23 mouse cellular contexts compared by ENCODE assay signal in the genomic region with DNA sequence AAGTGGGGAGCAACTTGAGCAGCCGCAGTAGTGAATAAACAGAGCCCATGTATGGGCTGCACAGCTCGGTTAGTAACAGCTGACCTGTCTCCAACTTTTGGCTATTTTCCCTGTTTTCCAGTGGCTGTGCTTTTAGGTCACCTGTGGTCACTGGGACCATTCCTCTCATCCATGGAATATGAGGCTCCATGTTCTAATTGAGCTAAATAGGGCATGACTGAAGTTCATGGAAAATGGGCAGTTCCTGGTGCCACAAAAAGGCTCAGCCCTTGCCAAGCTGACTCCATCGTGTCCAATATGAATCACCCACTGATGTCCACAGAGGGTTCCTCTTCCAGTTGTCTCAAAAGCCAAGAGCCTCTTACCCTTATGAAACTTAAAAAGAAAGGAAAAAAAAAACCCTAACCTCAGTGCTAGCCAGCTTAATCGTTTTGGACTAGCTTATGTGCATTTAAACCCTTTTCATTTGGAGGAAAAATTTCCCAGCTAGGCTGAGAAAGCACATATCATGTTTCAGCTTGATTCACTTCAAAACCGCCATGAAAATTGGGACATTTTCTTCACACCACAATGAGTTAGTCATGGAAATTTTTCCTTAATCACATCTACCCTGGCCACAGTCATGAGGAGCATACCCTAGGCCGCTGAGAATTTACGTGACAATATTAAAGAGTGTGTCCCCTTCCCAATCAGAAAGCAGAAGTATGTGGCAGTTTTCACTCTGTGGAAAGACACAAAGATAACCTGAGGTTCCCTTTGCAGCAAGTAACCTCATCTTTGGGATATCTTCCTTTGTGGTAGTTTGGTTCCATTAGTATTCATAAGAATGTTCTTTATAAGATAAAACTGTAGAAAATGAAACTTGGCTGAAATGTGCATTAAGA. TPM values are rescaled to one million over a fixed set of nuclear protein-coding genes. Genes with fewer than 3 reads are reported as not detected.
DNase-seq lines count a peak whose midpoint lies in the region; ATAC-seq lines count a peak whose summit lies in the region.
"Had no signal": no experiment of that assay in that cellular context is flagged by ENCODE, and none has a peak within 500 bp of the region (broad histone marks: within the 10 kb centered on the region; RNA-seq: fewer than 3 reads in every experiment).

No protein-coding gene starts in this region.

- H3K27me3 ChIP-seq in intestine, embryonic 15.5 days (replicated peaks): no peaks in the 10 kb centered on the region; the same call in 1 of the 2 replicates

- no peak for DNase-seq in frontal cortex, postnatal 36 days (ENCODE audit: low spot score in 2 of 2)
- peak; percentile 67 for DNase-seq in 3134 (ENCODE audit: extremely low read depth, insufficient read length, low spot score)
- peak; percentile 86 for DNase-seq in Muller cell, postnatal 12 days (ENCODE audit: inconsistent ontology term)
- peak; percentile 73 for DNase-seq in fibroblast of lung, adult 2 months (ENCODE audit: low read depth)
- DNase-seq in lung, adult 18-20 months: no peak
- no peak for DNase-seq in urinary bladder, postnatal 14 days (ENCODE audit: low spot score)
- DNase-seq: adrenal gland, postnatal 14 days; B cell, adult 2 months; heart, adult 11 months; kidney, adult 2 months; kidney, postnatal 25 days; lung, postnatal 4 days; spleen, adult 18-20 months; thymus, postnatal 36 days had no signal

- WGBS in intestine, embryonic 15.5 days: 78% methylated on average over 7 of the region's 7 CpGs

- H3K27ac ChIP-seq in intestine, embryonic 15.5 days: no peak overlapping the region
- H3K27ac ChIP-seq: lung, embryonic 15.5 days; neural tube, embryonic 13.5 days had no signal

- H3K4me2 ChIP-seq in intestine, embryonic 15.5 days (replicated peaks): no peak overlapping the region
- H3K4me2 ChIP-seq: liver, embryonic 11.5 days; lung, embryonic 15.5 days; midbrain, embryonic 11.5 days; neural tube, embryonic 13.5 days had no signal

- no peaks in the 10 kb centered on the region for H3K4me1 ChIP-seq in intestine, embryonic 15.5 days (replicated peaks)
- H3K4me1 ChIP-seq: lung, embryonic 15.5 days; neural tube, embryonic 13.5 days had no signal

- H3K36me3 ChIP-seq in intestine, embryonic 15.5 days: no peaks in the 10 kb centered on the region
- H3K36me3 ChIP-seq: lung, embryonic 15.5 days; neural tube, embryonic 13.5 days had no signal

- H3K9me3 ChIP-seq in intestine, embryonic 15.5 days: no peaks in the 10 kb centered on the region
- H3K9me3 ChIP-seq: lung, embryonic 15.5 days; neural tube, embryonic 13.5 days had no signal

- no peak overlapping the region for H3K4me3 ChIP-seq in intestine, embryonic 15.5 days (replicated peaks)
- H3K4me3 ChIP-seq: erythroblast, embryonic 14.5 days; lung, embryonic 15.5 days; neural tube, embryonic 13.5 days had no signal

- ATAC-seq in frontal cortex, adult (ENCODE audit: low TSS enrichment): peak; percentile 44; the same call in 1 of the 2 replicates
- ATAC-seq in intestine, embryonic 15.5 days: no peak
- ATAC-seq: activated CD4-positive, CD25-positive, alpha-beta regulatory T cell, adult 4 months; forebrain, embryonic 14.5 days had no signal

- no peak overlapping the region for H3K9ac ChIP-seq in intestine, embryonic 15.5 days
- H3K9ac ChIP-seq: lung, embryonic 15.5 days; neural tube, embryonic 13.5 days had no signal

RNA-seq across cellular contexts. Expression of a gene that starts 34.4 kb away (rescaled TPM):
- 0.57 and 0.64 TPM in 2 replicates for polyA plus RNA-seq in intestine, embryonic 15.5 days (2015; fragmentation: Nextera tagmentation; extraction: Ambion mirVana)
- polyA plus RNA-seq: erythroblast, embryonic 14.5 days had no signal

Comparison
In these comparisons a context has a peak if more than half of its experiments do, and no peak if none do; other contexts are left out.
1. DNase-seq: peak in 3134 (single experiment), Muller cell, postnatal 12 days (single experiment) and fibroblast of lung, adult 2 months (single experiment); none in frontal cortex, postnatal 36 days (0 of 2), lung, adult 18-20 months (0 of 2) and urinary bladder, postnatal 14 days (single experiment).